Mouse (Mus musculus) frontal cortex, postnatal 14 days (tissue): ENCODE data around the gene Smoc2.
A peak's percentile ranks its signal among the peaks of the same experiment; 100 is the strongest.

Experiments
- DNase-seq, 2 experiments: peaks; one replicate each; pipeline ENCODE4 v3.0.0; 2022; ENCODE audit warnings: low spot score in 2 of 2

Smoc2 gene

DNA sequence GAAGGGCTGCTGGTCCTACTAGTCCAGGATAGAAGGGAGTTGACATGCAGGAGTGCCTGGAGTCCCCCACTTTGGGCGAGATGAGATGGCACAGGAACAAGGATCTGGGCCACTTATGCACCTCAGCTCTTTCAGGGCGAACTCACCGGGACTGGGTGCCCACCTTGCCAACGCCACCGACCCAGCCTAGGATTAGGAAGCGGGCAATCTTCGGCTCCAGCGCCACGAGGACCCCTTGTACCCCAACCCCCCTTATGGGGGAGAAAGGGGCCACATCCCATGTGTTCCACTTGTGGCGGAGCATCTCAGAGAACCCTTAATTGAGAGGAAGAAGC lies 627 bp downstream of the Smoc2 start:
- DNase-seq = no peak

GRCm38 (mm10) chr17:14280425-14280833 lies 1.1 kb downstream of the Smoc2 start:
- no peak for DNase-seq

- peak; percentile 58 to 83 for DNase-seq
Measured at GRCm38 (mm10) chr17:14288015-14288616, 8.8 kb downstream of the Smoc2 start.

DNA sequence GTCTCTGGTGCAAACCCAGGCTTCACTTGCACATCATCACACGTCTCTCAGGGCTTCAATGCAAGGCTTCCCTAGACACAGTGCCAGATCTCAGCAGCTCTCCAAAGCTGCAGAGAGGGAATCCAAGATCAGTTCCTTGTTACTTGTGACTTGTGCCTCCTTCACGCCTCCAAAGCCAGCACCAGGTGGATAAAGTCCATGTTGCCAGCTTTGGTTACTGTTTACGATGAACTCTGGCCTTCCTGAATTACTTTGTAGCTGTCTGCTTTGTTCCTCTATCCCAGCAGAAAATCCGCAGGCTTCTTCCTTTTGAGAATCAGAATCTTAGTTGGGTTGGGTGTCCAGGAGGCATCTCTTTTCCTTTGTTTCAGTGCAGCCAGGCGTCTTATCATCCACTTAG lies 14.3 kb downstream of the Smoc2 start:
- DNase-seq = no peak

DNA sequence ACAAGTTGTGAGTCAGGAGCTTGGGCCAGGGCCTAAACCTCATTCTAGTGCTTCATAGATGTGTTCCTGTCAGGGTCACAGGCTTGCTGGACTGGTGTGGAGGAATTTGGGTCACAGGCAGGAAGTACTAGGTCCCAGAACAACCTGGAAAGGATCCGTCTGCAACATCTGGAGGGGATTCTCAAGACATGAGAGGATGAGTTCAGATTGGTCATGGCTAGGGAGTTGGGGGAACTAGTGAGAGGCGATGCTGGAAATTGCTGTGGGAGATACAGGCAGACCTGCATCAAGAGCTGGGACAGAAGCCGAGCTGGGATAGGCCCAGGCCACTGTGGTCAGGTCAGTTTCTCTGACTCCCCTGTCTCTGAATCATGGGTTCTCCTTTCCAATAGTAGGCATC lies 15.8 kb downstream of the Smoc2 start:
- no peak for DNase-seq

DNA sequence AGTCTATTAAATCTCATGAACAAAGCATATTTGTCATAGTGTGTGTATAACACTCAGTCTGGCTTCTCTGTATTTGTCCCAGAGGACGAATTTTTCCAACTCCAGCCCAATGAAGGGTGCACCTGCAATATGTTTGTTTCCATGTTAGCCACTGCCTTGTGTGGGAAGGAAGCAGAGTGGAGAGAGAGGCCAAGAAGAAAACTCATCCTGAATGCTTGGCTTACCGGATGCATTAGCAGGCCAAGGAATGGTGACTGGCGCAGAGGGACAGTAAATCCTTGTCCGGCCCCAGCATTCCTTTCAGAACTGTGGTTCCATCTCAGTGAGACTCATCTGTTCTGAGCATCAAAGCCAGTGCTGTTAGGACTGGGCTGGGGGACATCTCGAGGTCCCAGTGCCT lies 21.1 kb downstream of the Smoc2 start:
- no peak for DNase-seq

DNA sequence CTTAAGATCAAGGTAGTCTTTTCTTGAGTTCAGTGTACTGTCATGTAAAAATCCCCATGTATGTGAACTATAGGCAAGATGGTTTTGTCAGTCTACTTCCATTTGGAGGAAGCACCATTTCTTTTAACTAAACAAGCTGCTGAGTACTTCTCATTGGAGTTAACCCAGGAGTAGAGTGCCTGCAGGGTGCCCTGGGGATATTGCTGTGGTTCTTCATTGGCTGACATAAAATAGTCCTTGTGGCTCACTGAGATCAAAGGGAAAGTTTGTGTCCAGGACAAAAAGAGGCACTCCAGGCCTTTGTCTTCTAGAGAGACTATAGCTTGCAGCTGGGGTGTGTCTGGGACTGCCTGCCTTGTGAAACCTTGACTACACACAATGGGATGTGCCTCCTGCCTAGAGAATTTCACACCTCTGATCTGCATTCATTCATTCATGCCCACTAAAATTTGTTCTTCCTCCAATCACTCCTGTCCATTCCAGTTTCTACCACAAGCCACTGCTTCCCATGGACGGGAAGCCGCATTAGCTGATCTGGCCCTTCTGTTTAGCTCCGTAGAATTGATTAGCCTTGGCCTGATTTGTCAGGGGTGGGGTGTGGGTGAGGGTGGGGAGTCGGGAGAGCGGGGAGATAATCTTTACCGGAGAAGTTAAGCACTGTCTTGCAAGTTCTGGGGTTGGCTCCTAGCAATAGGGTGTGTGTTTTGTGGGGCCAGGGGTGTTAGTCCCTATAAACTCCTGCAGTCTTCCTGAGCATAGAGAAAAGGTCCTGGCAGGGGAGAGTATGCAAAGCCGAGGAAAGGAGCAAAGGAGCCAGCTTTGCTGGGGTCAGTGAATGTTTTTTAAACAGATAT lies 22.4 kb downstream of the Smoc2 start:
- DNase-seq = no peak

GRCm38 (mm10) chr17:14302356-14302755 lies 23.1 kb downstream of the Smoc2 start:
- no peak for DNase-seq

GRCm38 (mm10) chr17:14303722-14304121 lies 24.4 kb downstream of the Smoc2 start:
- DNase-seq = no peak

- DNase-seq = no peak
Measured at GRCm38 (mm10) chr17:14309884-14310283, 30.6 kb downstream of the Smoc2 start.

GRCm38 (mm10) chr17:14312440-14312839 lies 33.1 kb downstream of the Smoc2 start:
- DNase-seq = no peak

DNA sequence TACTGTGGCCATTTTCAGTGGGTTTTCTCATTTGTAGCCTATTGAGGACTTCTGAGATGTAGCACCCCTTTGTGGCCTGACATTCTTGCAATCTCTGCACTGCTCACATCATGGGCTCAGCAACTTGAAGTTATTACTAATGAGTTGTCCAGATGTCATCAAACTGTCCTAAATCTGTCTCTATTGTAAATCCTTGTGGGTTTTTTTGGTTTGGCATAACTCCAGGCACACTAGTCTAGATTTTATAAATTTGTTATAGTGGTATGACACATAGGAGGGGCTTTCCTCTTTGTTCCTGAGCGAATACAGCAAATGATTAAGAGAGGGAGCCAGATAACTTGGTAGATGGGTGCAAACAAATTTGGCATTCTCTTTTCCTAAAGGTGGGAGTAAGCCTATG lies 35.0 kb downstream of the Smoc2 start:
- no peak for DNase-seq

DNA sequence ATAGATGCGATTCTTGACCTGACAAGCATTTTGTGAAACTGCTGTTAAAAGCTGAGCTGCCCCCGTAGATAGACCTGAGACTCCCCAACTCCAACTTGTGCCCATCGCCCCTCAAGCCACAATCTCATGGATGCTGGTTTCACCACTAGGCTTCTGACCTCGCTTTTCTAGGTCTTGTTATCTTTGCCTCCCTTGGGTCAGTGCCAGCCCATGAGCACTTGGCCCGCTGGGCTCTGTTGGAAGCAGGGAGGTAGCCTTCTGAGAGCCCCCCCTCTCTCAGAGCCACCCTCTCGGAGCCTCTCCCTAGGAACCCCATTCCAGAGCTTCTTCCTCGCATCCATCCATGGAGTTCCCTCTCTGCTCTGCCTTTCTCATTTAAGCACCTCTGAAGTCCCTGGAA lies 37.2 kb downstream of the Smoc2 start:
- no peak for DNase-seq

GRCm38 (mm10) chr17:14317439-14317838 lies 38.1 kb downstream of the Smoc2 start:
- DNase-seq = no peak

DNA sequence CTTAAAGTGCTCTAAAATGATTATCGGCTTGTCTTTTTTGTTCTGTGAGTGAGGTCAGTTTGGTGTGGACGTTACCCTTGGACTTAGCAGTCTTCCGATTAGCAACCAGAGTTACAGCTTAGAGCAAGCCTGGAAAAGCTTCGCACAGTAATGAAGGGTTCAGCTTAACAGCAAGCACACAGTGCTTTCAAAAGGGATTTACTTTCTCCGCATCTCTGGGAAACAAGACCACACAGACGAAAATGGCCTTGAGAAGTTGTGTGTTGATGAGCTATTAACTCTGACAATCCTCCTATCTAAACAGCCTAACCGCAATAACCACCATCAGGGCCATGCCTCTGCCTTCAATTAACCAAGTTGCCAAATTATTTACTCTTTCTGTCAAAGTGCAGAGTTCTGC lies 46.9 kb downstream of the Smoc2 start:
- DNase-seq = no peak

DNA sequence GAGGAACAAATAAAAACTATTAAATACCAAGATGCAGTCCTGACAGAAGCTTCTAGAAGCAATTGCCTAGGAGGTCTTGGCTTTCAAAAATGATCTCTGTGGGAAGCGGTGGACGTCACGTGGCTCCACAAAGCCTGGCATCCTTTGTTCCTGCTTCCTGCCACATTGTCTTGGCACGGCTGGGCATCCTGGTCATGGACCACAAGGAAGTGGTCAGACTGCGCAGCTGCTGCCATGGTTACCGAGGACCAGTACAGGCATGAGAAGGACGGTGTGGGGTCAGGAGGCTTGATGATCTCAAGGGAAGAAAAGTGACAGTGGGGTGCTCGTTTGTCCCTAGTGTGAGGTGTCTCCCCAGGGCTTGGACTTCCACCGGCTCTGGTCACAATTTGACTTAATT lies 48.7 kb downstream of the Smoc2 start:
- no peak for DNase-seq

DNA sequence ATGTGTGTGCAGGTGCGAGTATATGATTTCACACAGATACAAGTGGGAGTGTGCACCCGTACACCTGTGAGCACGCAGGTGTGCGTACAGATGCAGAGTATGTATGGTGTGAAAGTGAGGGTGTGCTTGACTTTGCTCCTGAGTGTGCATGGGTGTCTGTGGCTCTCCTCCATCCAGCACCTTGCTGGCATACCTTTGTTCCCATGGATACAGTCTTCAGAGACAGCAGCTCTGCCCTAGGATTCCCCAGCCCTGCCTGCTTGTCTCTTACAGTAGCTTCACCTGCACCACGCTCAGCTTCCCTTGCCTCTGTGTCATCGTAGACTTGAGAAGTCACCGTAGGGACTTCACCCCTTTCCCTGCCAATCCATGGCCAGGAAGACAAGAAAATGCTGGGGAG lies 51.2 kb downstream of the Smoc2 start:
- no peak for DNase-seq

- no peak for DNase-seq
Measured at GRCm38 (mm10) chr17:14339932-14340557, 60.7 kb downstream of the Smoc2 start.

GRCm38 (mm10) chr17:14340736-14341135 lies 61.4 kb downstream of the Smoc2 start:
- no peak for DNase-seq

DNA sequence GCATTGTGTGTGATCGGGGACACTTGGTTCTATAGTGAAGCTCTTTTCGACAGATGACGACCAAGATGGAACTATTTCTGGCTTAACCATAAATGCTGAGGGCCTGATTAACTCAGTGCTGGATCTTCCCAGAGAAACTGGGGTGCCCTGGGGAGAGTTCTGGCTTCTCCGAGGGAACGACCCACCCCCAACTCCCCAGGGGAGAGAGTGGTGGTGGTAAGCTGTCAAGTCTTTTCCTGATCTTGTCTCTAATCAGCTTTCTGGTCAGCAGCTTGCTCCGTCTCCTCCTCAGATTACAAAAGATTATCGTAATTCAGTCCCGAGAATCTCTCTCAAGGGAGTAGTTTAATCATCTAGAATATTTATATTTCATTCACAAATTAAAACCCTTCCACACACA lies 63.2 kb downstream of the Smoc2 start:
- no peak for DNase-seq

- no peak for DNase-seq
Measured at GRCm38 (mm10) chr17:14343442-14343841, 64.1 kb downstream of the Smoc2 start.

GRCm38 (mm10) chr17:14345556-14345955 lies 66.2 kb downstream of the Smoc2 start:
- DNase-seq = no peak

DNA sequence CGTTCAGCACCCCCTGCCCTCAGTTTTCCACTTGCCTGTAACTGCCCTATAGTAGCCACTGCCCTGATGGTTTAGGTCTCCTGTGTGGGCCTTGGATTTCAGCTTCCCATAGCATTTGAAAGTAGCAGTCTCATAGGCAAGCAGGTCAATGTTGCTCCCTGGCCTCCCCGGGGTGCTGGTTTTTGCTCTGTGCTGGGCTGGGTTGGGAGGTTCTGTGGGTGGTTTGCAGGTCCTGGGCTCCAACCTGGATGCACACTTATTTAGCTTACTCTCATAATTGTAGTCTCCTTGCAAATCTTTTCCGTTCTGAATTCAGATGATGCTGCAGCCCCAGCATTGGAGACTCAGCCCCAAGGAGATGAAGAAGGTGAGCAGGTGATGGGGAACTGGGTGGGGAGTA lies 67.6 kb downstream of the Smoc2 start:
- no peak for DNase-seq
